Mouse (Mus musculus) small intestine, adult 2 months (tissue): ENCODE results near the gene Cyb5rl. TPM values are rescaled to one million over a fixed set of nuclear protein-coding genes. Genes with fewer than 3 reads are reported as not detected.

Source experiments
- H3K27ac ChIP-seq: fragments of 200-500 bp; 2 replicates; pipeline ENCODE4 v1.5.1; 2012; ENCODE audit warnings: low read depth, low read length, control low read depth, inconsistent platforms; ENCODE audit not compliant: insufficient read depth
- H3K27me3 ChIP-seq: fragments of 200-500 bp; 2 replicates; pipeline ENCODE4 v1.6.1; 2012; ENCODE audit warnings: mild to moderate bottlenecking, moderate library complexity, low read length, inconsistent platforms; ENCODE audit not compliant: control insufficient read depth, insufficient read depth
- H3K36me3 ChIP-seq: fragments of 200-500 bp; 2 replicates; pipeline ENCODE4 v1.6.1; 2012; ENCODE audit warnings: mild to moderate bottlenecking, low read length, control low read depth, inconsistent platforms; ENCODE audit not compliant: control insufficient read depth, insufficient read depth
- H3K4me1 ChIP-seq: fragments of 200-500 bp; 2 replicates; pipeline ENCODE4 v1.6.1; 2012; ENCODE audit warnings: low read length, inconsistent platforms, mixed read lengths; ENCODE audit not compliant: control insufficient read depth, insufficient read depth, insufficient read length
- H3K4me3 ChIP-seq: fragments of 200-500 bp; 2 replicates; pipeline ENCODE4 v1.5.1; 2012; ENCODE audit warnings: low read depth, mild to moderate bottlenecking, control low read depth, inconsistent platforms, low read length, moderate library complexity
- CTCF ChIP-seq: fragments of 200-500 bp; IDR thresholded peaks from 2 replicates; pipeline ENCODE4 v1.5.1; 2012; ENCODE audit warnings: low read depth, mild to moderate bottlenecking, control low read depth, inconsistent platforms, low read length, moderate library complexity, mixed read lengths; ENCODE audit not compliant: insufficient replicate concordance, insufficient read length; ENCODE audit errors: extremely low read depth
- POLR2A ChIP-seq: fragments of 200-500 bp; IDR thresholded peaks from 2 replicates; pipeline ENCODE4 v1.6.1; 2012; ENCODE audit warnings: low read depth, mild to moderate bottlenecking, control low read depth, inconsistent platforms, low read length, moderate library complexity
- WGBS: fragments of 180-500 bp; shearing (Covaris S2); methylation state at CpG from one replicate; pipeline ENCODE4 v1.1.7; 2018; 5-methylcytosine and 5-hydroxymethylcytosine counted together
- polyA plus RNA-seq: library from polyadenylated mRNA; depleted of rRNA; stranded (reverse); fragments of >200 nt; gene quantifications from 2 replicates; pipeline ENCODE4 v1.2.3, GENCODE M21; 2012

Cyb5rl gene
- polyA plus RNA-seq, 1 experiment = 2.5 TPM

DNA sequence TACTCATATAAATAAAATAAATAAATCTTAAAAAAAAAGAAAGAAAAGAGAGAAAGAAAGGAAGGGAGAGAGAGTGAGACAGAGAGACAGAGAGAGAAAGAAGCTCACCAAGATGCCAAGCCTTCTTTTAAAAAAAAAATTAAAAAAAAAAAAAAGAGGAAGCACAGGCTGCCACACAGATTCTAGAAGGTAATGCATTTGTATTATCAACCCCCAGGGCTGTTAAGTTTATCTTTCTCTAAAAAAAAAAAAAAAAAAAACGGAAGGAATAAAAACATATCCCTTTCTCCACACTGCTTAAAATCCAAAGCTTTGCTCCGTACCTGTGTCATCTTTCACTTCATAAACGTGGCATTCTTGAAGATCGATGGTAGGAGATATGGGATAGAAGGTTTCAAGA, 5.2 kb upstream of the Cyb5rl start:
- no peaks in the 10 kb centered on the region for H3K27me3 ChIP-seq
- WGBS = 86% methylated on average over 4 of the region's 4 CpGs
- H3K4me3 ChIP-seq = no peak overlapping the region
- TF ChIP-seq CTCF (no peak), POLR2A (no peak)
- H3K36me3 ChIP-seq = peaks cover 56% of the 10 kb centered on the region
- peaks cover 3% of the 10 kb centered on the region; the same call in 1 of the 2 replicates for H3K4me1 ChIP-seq
- no peak overlapping the region for H3K27ac ChIP-seq

- H3K4me3 ChIP-seq = no peak overlapping the region
- peaks cover 43% of the 10 kb centered on the region for H3K36me3 ChIP-seq
- H3K27me3 ChIP-seq = no peaks in the 10 kb centered on the region
- no peak for TF ChIP-seq CTCF
- no peak for TF ChIP-seq POLR2A
- no peak overlapping the region for H3K27ac ChIP-seq
- peaks cover 8% of the 10 kb centered on the region; the same call in 1 of the 2 replicates for H3K4me1 ChIP-seq
- 66% methylated on average over 3 of the region's 3 CpGs for WGBS
Observed at GRCm38 (mm10) chr4:107063214-107063613, 3.6 kb upstream of the Cyb5rl start.

- no peak overlapping the region for H3K4me3 ChIP-seq
- no peak overlapping the region for H3K27ac ChIP-seq
- 92% methylated on average over 5 of the region's 5 CpGs for WGBS
- peaks cover 33% of the 10 kb centered on the region for H3K36me3 ChIP-seq
- no peaks in the 10 kb centered on the region for H3K27me3 ChIP-seq
- TF ChIP-seq POLR2A (no peak), CTCF (no peak)
- peaks cover 8% of the 10 kb centered on the region; the same call in 1 of the 2 replicates for H3K4me1 ChIP-seq
Observed at GRCm38 (mm10) chr4:107064394-107065098, 2.2 kb upstream of the Cyb5rl start.

DNA sequence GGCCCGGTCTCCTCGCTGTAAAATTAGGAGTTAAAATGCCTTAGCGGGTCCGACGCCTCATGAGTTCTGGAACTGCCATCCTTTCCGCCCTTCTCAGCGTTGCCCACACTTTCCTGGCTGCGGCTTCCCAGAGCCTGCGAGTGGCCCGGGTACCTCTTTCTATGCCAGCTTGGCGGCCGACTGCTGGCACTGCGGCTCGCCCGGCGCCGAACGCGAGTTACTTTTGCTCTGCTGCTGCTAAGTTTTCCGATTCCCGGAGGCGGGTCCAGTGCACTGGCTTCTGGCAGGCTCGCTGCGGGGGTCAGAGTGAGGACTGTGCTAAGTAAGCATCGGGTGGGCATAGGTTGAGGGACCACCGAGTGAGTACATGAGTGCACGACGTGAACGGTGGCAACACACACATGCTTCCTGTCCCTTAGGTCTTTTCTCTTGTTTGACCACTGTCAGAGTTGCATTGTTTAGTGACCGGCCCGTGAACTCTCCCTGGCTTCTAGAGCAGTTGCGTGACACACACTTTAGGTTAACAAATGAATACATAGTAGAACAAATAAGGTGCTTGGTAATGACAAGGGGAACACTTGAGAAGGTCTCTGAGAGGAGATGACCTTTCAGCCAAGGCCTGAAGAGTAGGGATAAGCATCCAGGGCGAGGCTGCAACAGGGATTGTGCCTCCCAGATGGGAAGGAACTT, 508 bp downstream of the Cyb5rl start:
- Histone ChIP-seq H3K27me3 (no peaks in the 10 kb centered on the region), H3K27ac (0 out of 2 replicates have a peak overlapping the region, but pooled peaks have one; percentile 5), H3K4me3 (peak overlapping the region; percentile 79), H3K36me3 (peaks cover 13% of the 10 kb centered on the region), H3K4me1 (peaks cover 8% of the 10 kb centered on the region; the same call in 1 of the 2 replicates)
- no peak for TF ChIP-seq CTCF
- no peak for TF ChIP-seq POLR2A
- 4% methylated on average over 33 of the region's 33 CpGs for WGBS

GRCm38 (mm10) chr4:107072343-107072742, 5.6 kb downstream of the Cyb5rl start:
- 88% methylated on average over 9 of the region's 9 CpGs for WGBS
- TF ChIP-seq CTCF (no peak), POLR2A (no peak)
- no peak overlapping the region for H3K4me3 ChIP-seq
- no peak overlapping the region for H3K27ac ChIP-seq
- peaks cover 3% of the 10 kb centered on the region; the same call in 1 of the 2 replicates for H3K4me1 ChIP-seq
- no peaks in the 10 kb centered on the region for H3K27me3 ChIP-seq
- H3K36me3 ChIP-seq = no peaks in the 10 kb centered on the region

DNA sequence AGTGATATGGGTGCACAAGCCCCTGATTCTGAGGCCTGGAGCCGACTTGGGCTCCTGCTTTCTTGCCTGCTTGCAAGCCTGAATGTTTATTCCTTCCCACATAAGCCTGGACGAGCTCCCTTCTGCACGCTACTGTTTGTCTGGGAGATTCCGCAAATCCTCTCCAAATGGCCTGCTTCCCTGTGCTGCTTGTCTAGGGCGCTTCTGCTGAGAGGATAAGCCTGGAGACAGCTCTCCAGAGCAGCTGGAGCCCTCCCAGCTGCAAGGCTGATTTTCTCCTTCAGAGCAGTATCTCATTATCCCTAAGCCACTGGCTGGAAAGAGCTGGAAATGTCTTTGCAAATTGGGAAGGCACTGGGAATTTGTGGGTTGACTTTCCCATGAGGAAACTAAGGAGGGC, 8.7 kb downstream of the Cyb5rl start:
- Histone ChIP-seq H3K27me3 (no peaks in the 10 kb centered on the region), H3K27ac (no peak overlapping the region), H3K4me3 (no peak overlapping the region), H3K36me3 (no peaks in the 10 kb centered on the region), H3K4me1 (no peaks in the 10 kb centered on the region)
- no peak for TF ChIP-seq CTCF
- no peak for TF ChIP-seq POLR2A
- 77% methylated on average over 5 of the region's 5 CpGs for WGBS

DNA sequence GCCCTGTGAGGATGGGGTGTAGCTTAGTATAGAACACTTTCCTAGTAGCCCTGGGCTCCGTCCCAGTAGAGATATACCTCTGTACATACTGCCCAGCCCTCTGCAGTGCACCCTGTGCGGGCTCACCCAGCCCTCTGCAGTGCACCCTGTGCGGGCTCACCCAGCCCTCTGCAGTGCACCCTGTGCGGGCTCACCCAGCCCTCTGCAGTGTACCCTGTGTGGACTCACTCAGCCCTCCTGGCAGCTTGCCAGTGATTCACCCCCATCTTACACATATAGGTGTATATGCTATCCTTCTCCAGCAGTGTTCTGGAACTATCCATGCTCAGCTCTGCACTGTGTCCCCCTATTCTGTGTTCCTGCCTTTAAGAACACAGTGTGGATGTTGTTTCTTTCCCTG, 12.1 kb downstream of the Cyb5rl start:
- 83% methylated on average over 4 of the region's 4 CpGs for WGBS
- no peaks in the 10 kb centered on the region for H3K27me3 ChIP-seq
- TF ChIP-seq CTCF (no peak), POLR2A (no peak)
- no peaks in the 10 kb centered on the region for H3K36me3 ChIP-seq
- no peak overlapping the region for H3K27ac ChIP-seq
- no peak overlapping the region for H3K4me3 ChIP-seq
- H3K4me1 ChIP-seq = no peaks in the 10 kb centered on the region
